Mouse (Mus musculus): ENCODE measurements at regions not wholly inside any gene's neighbourhood (a gene's known extent, or its start where the extent isn't known, plus 50 kb on each side); places are given as distances from the start of the nearest gene placed in this dataset.

DNA sequence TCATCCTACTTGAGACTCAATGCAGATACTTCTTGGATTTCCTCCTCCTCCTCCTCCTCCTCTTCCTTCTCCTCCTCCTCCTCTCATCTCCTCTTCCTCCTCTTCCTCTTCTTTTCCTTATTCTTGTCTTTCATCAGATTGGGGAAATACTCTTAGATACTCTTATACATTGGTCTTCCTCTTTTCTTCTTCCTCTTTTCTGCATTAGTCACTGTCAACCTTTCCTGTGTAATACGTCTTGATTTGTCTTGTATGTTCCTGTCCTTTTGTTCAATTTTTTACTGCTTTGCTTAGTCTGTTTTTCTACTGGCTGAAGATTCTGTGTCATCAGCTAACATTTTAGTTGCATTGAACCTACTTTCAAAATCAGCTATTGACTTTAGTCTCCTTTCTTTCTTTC lies 279.5 kb downstream of the Bcl11a start:
- 69% methylated on average over 1 of the region's 1 CpGs for WGBS
- no peaks in the 10 kb centered on the region for H3K36me3 ChIP-seq (ENCODE audit: control insufficient read depth, insufficient read depth, low read length)
- H3K4me2 ChIP-seq (ENCODE audit: low read depth, low read length): no peak overlapping the region
- H3K9me3 ChIP-seq (ENCODE audit: control insufficient read depth, low read length): no peaks in the 10 kb centered on the region
- H3K9ac ChIP-seq (replicated peaks; ENCODE audit: low read depth, low read length): no peak overlapping the region
- no peaks in the 10 kb centered on the region for H3K27me3 ChIP-seq (ENCODE audit: control insufficient read depth, insufficient read depth, low read length)
- H3K27ac ChIP-seq (ENCODE audit: low read depth, low read length): no peak overlapping the region
- ATAC-seq (ENCODE audit: low read depth): no peak
- no peaks in the 10 kb centered on the region for H3K4me1 ChIP-seq (ENCODE audit: control insufficient read depth, insufficient read depth, low read length)
- H3K4me3 ChIP-seq (ENCODE audit: low read depth, low read length): no peak overlapping the region

DNA sequence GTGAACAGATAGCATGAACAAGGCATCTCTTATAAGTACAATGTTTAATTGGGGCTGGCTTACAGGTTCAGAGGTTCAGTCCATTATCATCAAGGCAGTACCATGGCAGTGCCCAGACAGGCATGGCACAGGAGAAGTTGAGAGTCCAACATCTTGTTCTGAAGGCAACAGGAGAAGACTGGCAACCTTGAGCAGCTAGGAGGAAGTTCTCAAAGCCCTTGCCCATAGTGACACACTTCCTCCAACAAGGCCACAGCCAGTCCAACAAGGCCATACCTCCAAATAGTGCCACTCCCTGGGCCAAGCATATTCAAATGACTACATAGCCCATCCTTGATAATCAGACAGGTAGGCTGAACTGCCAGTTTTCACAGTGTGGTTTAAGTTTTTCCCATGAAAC lies 281.2 kb downstream of the Bcl11a start:
- H3K4me1 ChIP-seq (ENCODE audit: control insufficient read depth, insufficient read depth, low read length): peaks cover 4% of the 10 kb centered on the region; the same call in 1 of the 2 replicates
- H3K36me3 ChIP-seq (ENCODE audit: control insufficient read depth, insufficient read depth, low read length): no peaks in the 10 kb centered on the region
- H3K27ac ChIP-seq (ENCODE audit: low read depth, low read length): no peak overlapping the region
- no peaks in the 10 kb centered on the region for H3K9me3 ChIP-seq (ENCODE audit: control insufficient read depth, low read length)
- H3K9ac ChIP-seq (replicated peaks; ENCODE audit: low read depth, low read length): no peak overlapping the region
- H3K4me2 ChIP-seq (ENCODE audit: low read depth, low read length): no peak overlapping the region
- no peak for ATAC-seq (ENCODE audit: low read depth)
- no peak overlapping the region for H3K4me3 ChIP-seq (ENCODE audit: low read depth, low read length)
- no peaks in the 10 kb centered on the region for H3K27me3 ChIP-seq (ENCODE audit: control insufficient read depth, insufficient read depth, low read length)

DNA sequence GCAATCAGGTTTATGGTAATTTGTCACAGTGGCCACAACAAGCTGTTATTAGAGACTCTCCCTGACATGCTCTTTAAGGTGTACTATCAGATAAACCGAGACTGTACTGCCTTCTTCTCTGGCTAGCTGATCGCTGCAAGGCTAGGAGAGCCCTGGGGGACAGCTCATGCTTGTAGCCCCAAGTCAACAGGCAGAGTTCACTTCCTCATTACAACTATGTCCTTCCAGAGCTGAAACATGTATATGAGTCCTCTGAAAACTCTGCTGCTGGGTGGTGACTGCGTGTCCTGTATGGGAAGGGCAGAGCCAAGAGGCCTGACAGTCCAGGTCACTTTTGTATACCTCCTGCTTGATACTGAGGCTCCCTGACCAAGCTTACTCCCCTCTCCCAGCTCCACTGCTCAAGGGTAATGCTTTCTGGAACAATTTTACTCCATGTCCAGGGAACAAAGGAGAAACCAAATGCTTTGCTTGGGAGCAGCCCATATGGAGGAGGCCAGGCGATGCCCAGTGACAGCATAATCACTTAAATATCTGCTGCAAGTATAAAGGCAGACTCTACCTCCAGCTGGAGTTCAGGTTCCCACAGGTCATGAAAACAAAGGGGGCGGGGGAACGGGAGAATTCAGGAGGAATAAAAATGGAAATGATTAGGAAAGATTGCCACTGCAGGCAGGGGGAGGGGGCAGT lies 284.3 kb downstream of the Bcl11a start:
- H3K9me3 ChIP-seq (ENCODE audit: control insufficient read depth, low read length): no peaks in the 10 kb centered on the region
- no peak for ATAC-seq (ENCODE audit: low read depth)
- no peak overlapping the region for H3K4me2 ChIP-seq (ENCODE audit: low read depth, low read length)
- H3K4me1 ChIP-seq (ENCODE audit: control insufficient read depth, insufficient read depth, low read length): peaks cover 4% of the 10 kb centered on the region; the same call in 1 of the 2 replicates
- WGBS: 47% methylated on average over 6 of the region's 6 CpGs
- no peak overlapping the region for H3K27ac ChIP-seq (ENCODE audit: low read depth, low read length)
- no peaks in the 10 kb centered on the region for H3K27me3 ChIP-seq (ENCODE audit: control insufficient read depth, insufficient read depth, low read length)
- no peak overlapping the region for H3K9ac ChIP-seq (replicated peaks; ENCODE audit: low read depth, low read length)
- no peak overlapping the region for H3K4me3 ChIP-seq (ENCODE audit: low read depth, low read length)
- no peaks in the 10 kb centered on the region for H3K36me3 ChIP-seq (ENCODE audit: control insufficient read depth, insufficient read depth, low read length)

DNA sequence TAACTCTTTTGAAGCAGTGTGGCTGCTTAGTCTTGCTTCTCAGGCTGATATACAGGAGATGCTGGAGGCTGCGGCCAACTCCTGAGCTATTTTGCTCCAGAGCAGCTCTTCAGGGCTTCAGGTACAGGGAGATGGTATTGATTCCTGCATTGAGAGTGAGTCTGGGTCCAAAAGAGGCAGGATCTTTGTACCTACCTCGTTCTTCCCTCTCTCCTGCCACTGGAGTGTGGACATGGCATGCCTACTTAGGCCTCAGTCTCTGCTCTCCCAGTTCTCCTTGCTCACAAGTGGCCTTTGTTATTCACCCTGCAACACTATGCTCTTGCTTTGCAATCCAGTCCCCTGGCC lies 284.8 kb downstream of the Bcl11a start:
- Histone ChIP-seq H3K9ac (replicated peaks; ENCODE audit: low read depth, low read length) (no peak overlapping the region), H3K36me3 (ENCODE audit: control insufficient read depth, insufficient read depth, low read length) (no peaks in the 10 kb centered on the region), H3K9me3 (ENCODE audit: control insufficient read depth, low read length) (no peaks in the 10 kb centered on the region), H3K4me1 (ENCODE audit: control insufficient read depth, insufficient read depth, low read length) (peaks cover 4% of the 10 kb centered on the region; the same call in 1 of the 2 replicates), H3K27me3 (ENCODE audit: control insufficient read depth, insufficient read depth, low read length) (no peaks in the 10 kb centered on the region), H3K4me2 (ENCODE audit: low read depth, low read length) (no peak overlapping the region), H3K4me3 (ENCODE audit: low read depth, low read length) (no peak overlapping the region), H3K27ac (ENCODE audit: low read depth, low read length) (no peak overlapping the region)
- 46% methylated on average over 2 of the region's 2 CpGs for WGBS
- ATAC-seq (ENCODE audit: low read depth): no peak

DNA sequence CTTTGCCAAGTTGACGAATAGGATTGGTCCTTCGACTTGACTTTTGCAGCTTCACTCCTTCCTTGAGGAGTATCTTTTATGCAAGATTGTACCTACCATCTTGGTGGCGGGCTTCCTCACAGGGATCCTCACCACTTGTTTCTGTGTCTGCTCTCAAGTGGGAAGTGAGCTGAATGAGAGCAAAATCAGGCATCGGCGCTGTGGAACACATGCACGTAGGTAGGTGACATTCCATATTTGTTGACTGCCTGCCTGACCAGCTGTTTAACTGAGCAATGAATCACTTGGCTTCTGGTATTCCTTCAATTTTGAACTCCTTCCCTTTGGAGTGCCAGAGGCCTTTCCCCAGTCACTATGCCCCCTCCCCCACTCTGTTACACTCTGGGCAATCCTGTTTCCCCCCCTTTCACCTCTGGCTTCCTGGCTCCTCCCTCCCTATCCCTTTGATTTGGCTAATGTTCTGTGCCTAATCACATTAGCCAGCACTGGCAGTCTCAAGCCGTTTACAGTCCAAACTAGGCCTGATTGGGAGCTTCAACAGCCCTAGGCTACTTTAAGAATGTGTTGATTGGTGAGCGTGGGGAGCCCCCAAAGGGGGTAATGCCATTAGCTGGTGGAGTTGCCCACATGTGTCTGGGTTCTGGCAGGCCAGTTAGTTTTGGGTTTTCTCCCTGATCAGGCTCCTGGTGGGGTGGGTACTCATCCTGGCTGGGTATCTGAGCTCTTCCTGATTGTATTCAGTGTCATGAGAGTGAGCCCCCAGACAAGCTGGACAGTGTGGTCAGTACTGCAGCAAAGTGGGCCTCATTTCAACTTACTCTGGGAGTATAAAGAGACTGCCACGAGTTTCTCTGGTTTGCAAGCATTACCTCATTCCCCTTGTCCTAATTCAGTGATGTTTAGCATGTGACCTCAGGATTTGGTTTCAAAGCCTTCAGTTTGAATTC lies 285.8 kb downstream of the Bcl11a start:
- H3K36me3 ChIP-seq (ENCODE audit: control insufficient read depth, insufficient read depth, low read length): no peaks in the 10 kb centered on the region
- no peaks in the 10 kb centered on the region for H3K9me3 ChIP-seq (ENCODE audit: control insufficient read depth, low read length)
- H3K27ac ChIP-seq (ENCODE audit: low read depth, low read length): no peak overlapping the region
- peaks cover 4% of the 10 kb centered on the region; the same call in 1 of the 2 replicates for H3K4me1 ChIP-seq (ENCODE audit: control insufficient read depth, insufficient read depth, low read length)
- WGBS: 57% methylated on average over 9 of the region's 9 CpGs
- no peaks in the 10 kb centered on the region for H3K27me3 ChIP-seq (ENCODE audit: control insufficient read depth, insufficient read depth, low read length)
- H3K9ac ChIP-seq (replicated peaks; ENCODE audit: low read depth, low read length): no peak overlapping the region
- H3K4me3 ChIP-seq (ENCODE audit: low read depth, low read length): no peak overlapping the region
- H3K4me2 ChIP-seq (ENCODE audit: low read depth, low read length): no peak overlapping the region
- ATAC-seq (ENCODE audit: low read depth): peak; percentile 89

DNA sequence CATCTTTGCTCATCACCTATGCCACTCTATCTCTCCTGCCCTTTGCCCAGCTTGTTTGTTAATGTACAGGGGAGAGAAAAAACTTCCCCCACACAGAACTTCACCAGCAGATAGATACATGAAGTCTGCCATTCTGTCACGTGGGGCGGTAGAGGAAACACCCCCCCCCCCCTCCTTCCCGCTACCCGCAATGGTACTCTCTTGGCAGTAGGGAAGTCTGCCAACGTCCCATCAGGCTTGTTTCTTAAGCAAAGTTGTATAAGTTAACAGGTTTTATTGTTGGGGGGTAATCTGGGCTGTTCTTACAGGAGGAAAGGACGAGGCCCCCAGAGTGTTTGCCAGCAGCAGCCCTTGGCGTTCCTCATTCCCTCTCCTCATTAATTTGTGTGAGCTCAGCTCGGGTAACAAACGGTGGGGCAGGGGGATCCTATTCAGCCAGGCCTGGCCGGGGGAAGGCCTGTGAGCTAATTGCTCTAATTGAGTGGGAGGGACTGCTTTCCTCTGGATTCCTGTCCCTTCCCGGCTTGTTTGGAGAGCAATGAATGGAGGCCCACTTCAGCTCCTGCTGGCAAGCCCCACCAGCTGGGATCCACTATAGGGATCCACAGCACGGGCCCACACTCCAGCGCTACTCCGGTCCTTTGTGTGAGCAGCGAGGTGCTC lies 292.5 kb downstream of the Bcl11a start:
- Histone ChIP-seq H3K36me3 (ENCODE audit: control insufficient read depth, insufficient read depth, low read length) (no peaks in the 10 kb centered on the region), H3K4me1 (ENCODE audit: control insufficient read depth, insufficient read depth, low read length) (peaks cover 28% of the 10 kb centered on the region), H3K27me3 (ENCODE audit: control insufficient read depth, insufficient read depth, low read length) (no peaks in the 10 kb centered on the region), H3K27ac (ENCODE audit: low read depth, low read length) (peak overlapping the region; percentile 78), H3K9ac (replicated peaks; ENCODE audit: low read depth, low read length) (peak overlapping the region; percentile 28; the same call in 1 of the 2 replicates), H3K9me3 (ENCODE audit: control insufficient read depth, low read length) (no peaks in the 10 kb centered on the region), H3K4me3 (ENCODE audit: low read depth, low read length) (no peak overlapping the region), H3K4me2 (ENCODE audit: low read depth, low read length) (peak overlapping the region; percentile 24; the same call in 1 of the 2 replicates)
- 7% methylated on average over 15 of the region's 15 CpGs for WGBS
- ATAC-seq (ENCODE audit: low read depth): peak; percentile 84

DNA sequence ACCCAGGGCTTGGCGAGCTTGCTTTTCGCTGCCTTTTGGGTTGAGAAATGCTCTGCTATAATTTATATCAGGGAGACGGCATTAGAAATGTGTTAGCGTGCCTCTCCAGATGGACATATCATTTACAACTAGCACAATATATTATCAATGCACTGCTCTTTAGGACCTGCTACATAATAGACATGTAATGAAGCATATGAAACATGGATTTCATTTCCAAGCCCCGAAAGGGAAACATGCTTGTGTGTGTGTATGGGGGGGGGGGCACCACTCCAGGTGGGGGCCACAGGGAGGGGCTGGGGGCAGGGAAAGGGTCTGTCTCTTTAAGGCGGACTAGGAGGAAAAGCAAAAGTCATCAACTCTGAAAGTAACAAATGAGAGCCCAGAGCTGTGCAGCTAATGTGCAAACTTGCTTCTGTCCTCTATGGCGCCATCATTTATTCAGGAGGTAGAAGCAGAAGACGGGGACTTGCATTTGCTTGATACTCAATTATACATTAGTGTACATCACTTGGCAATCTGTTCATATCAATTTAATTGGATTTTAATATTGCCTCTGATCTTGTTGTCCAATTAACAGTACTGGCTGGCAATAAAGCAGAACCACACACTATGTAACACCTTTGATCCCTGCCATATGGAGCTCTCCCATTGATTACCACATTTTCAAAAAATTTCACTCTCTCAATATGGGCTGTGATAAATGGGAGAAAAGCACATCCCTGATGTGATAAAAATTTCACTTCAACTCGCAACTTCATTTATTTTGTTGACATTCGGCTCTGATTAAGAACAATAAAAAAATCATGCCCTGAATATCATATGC lies 293.2 kb downstream of the Bcl11a start:
- H3K9me3 ChIP-seq (ENCODE audit: control insufficient read depth, low read length): no peaks in the 10 kb centered on the region
- H3K27me3 ChIP-seq (ENCODE audit: control insufficient read depth, insufficient read depth, low read length): no peaks in the 10 kb centered on the region
- H3K36me3 ChIP-seq (ENCODE audit: control insufficient read depth, insufficient read depth, low read length): no peaks in the 10 kb centered on the region
- peak overlapping the region; percentile 24; the same call in 1 of the 2 replicates for H3K4me2 ChIP-seq (ENCODE audit: low read depth, low read length)
- no peak overlapping the region for H3K4me3 ChIP-seq (ENCODE audit: low read depth, low read length)
- 25% methylated on average over 10 of the region's 10 CpGs for WGBS
- peak overlapping the region; percentile 78 for H3K27ac ChIP-seq (ENCODE audit: low read depth, low read length)
- peak overlapping the region; percentile 28; the same call in 1 of the 2 replicates for H3K9ac ChIP-seq (replicated peaks; ENCODE audit: low read depth, low read length)
- peaks cover 28% of the 10 kb centered on the region for H3K4me1 ChIP-seq (ENCODE audit: control insufficient read depth, insufficient read depth, low read length)
- ATAC-seq (ENCODE audit: low read depth): peak; percentile 76

DNA sequence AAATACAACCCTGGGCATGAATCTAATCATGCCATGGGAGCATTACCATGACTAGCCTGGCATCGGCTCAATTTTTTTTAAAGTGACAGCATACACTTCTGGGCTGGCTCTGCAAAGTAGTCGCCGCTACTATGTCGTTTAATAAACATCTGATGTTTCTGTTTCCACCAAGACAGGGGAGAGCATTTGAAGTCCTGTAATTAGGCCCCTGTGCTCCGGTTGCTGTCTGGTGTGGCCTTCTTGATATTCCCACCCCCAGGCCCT lies 293.8 kb downstream of the Bcl11a start:
- no peak overlapping the region for H3K4me3 ChIP-seq (ENCODE audit: low read depth, low read length)
- H3K4me1 ChIP-seq (ENCODE audit: control insufficient read depth, insufficient read depth, low read length): peaks cover 28% of the 10 kb centered on the region
- H3K36me3 ChIP-seq (ENCODE audit: control insufficient read depth, insufficient read depth, low read length): no peaks in the 10 kb centered on the region
- H3K27me3 ChIP-seq (ENCODE audit: control insufficient read depth, insufficient read depth, low read length): no peaks in the 10 kb centered on the region
- WGBS: 39% methylated on average over 5 of the region's 5 CpGs
- H3K9me3 ChIP-seq (ENCODE audit: control insufficient read depth, low read length): no peaks in the 10 kb centered on the region
- no peak overlapping the region for H3K9ac ChIP-seq (replicated peaks; ENCODE audit: low read depth, low read length)
- no peak overlapping the region for H3K4me2 ChIP-seq (ENCODE audit: low read depth, low read length)
- ATAC-seq (ENCODE audit: low read depth): peak; percentile 66
- peak overlapping the region; percentile 22; the same call in 1 of the 2 replicates for H3K27ac ChIP-seq (ENCODE audit: low read depth, low read length)

Measured in neural tube, embryonic 14.5 days (tissue).